Mouse (Mus musculus) kidney, adult 2 months (tissue): ENCODE results near the gene Tmem190.
A peak's percentile ranks its signal among the peaks of the same experiment; 100 is the strongest.

Experiments used
- CTCF ChIP-seq: fragments of 200-500 bp; conservative IDR thresholded peaks from 2 replicates; pipeline ENCODE4 v1.5.1; 2011; ENCODE audit warnings: low read depth, mild to moderate bottlenecking, control low read depth, low read length, moderate library complexity, mixed read lengths; ENCODE audit not compliant: insufficient read depth, insufficient read length
- POLR2A ChIP-seq: fragments of 200-500 bp; IDR thresholded peaks from one replicate; pipeline ENCODE4 v1.6.1; 2011; ENCODE audit warnings: low read depth, low read length, control low read depth

- TF ChIP-seq CTCF (no peak), POLR2A (peak; percentile 88)
Observed at GRCm38 (mm10) chr7:4812303-4813104, 29.8 kb downstream of the Tmem190 start, which contains the start of gene Ube2s.
